Mouse (Mus musculus): ENCODE results near the gene 2010300C02Rik.

Gene 2010300C02Rik

GRCm38 (mm10) chr1:37711596-37712356, 8.1 kb downstream of the 2010300C02Rik start:
- DNase-seq (ENCODE audit: low read depth, low spot score) = no peak

DNA sequence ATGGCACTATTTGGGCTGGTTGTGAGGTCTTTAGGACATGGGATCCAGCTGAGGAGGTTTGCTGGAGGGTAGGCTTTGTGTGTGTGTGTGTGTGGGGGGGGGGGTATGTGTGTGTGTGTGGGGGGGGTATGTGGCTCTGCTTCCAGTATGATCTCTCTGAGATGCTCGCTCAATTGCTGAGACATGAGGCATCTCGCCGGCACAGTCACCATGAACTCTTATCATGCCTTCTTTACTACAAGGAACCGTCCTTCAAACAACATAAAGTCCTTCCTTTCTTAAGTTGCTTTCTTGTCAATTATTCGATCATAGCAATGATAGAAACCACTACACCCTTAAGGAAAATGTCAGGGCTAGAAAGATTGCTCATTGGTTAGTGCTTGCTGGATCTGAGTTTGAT, 8.8 kb downstream of the 2010300C02Rik start:
- DNase-seq (ENCODE audit: low read depth, low spot score) = no peak

GRCm38 (mm10) chr1:37709736-37710135, 10.1 kb downstream of the 2010300C02Rik start:
- no peak for DNase-seq (ENCODE audit: low read depth, low spot score)

- DNase-seq (ENCODE audit: low read depth, low spot score) = peak; percentile 60
Observed at GRCm38 (mm10) chr1:37708270-37708955, 11.5 kb downstream of the 2010300C02Rik start.

- DNase-seq (ENCODE audit: low read depth, low spot score) = peak; percentile 52
Observed at GRCm38 (mm10) chr1:37702326-37702725, 17.6 kb downstream of the 2010300C02Rik start.

GRCm38 (mm10) chr1:37698852-37699439, 20.9 kb downstream of the 2010300C02Rik start:
- DNase-seq (ENCODE audit: low read depth, low spot score) = no peak

- DNase-seq (ENCODE audit: low read depth, low spot score) = no peak
Observed at GRCm38 (mm10) chr1:37698186-37698839, 21.6 kb downstream of the 2010300C02Rik start.

GRCm38 (mm10) chr1:37696918-37697317, 23.0 kb downstream of the 2010300C02Rik start:
- DNase-seq (ENCODE audit: low read depth, low spot score) = no peak

- no peak for DNase-seq (ENCODE audit: low read depth, low spot score)
Observed at GRCm38 (mm10) chr1:37695732-37696131, 24.2 kb downstream of the 2010300C02Rik start.

DNA sequence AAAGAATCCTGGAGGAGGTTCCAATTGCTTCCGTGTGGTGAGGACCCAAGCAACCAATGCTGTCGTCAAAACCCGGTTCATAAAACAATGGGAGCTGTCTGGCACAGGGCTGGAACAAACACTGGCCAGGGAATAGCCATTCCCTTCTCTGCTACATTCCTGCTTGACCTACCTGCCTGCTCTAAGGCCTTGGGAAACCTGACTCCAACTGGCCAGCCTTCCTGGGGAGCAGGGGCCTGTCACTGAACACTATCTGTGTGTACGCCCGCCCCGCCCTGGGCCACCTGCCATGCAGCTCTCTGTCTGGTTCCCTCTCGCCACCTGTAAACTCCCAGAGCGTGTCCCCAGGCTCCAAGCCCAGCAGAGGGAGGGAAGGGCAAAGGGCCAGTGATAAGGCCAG, 25.5 kb downstream of the 2010300C02Rik start:
- peak; percentile 35 for DNase-seq (ENCODE audit: low read depth, low spot score)

GRCm38 (mm10) chr1:37691179-37691578, 28.7 kb downstream of the 2010300C02Rik start:
- peak; percentile 88 for DNase-seq (ENCODE audit: low read depth, low spot score)

GRCm38 (mm10) chr1:37690665-37691064, 29.2 kb downstream of the 2010300C02Rik start:
- peak; percentile 40 for DNase-seq (ENCODE audit: low read depth, low spot score)

- no peak for DNase-seq (ENCODE audit: low read depth, low spot score)
Observed at GRCm38 (mm10) chr1:37689730-37690129, 30.2 kb downstream of the 2010300C02Rik start.

DNA sequence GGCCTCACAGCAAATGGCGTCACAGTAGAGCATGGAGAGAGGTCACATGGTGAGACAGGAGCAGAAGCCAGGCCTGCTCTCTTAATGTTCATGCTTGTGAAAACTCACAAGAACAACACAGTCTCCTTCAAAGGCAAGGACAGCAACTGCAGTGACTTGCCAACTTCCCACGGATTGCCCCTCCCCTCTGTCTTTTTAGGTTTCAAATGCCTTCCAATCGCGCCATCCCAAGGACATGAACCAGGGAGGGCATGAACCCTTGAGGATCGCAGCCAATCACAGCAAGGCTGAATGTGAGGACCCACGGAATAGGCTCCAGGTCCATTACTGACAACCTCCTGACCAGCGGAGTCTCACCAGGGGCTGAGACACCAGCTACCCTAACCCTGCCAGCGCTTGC, 31.5 kb downstream of the 2010300C02Rik start:
- peak; percentile 25 for DNase-seq (ENCODE audit: low read depth, low spot score)

DNA sequence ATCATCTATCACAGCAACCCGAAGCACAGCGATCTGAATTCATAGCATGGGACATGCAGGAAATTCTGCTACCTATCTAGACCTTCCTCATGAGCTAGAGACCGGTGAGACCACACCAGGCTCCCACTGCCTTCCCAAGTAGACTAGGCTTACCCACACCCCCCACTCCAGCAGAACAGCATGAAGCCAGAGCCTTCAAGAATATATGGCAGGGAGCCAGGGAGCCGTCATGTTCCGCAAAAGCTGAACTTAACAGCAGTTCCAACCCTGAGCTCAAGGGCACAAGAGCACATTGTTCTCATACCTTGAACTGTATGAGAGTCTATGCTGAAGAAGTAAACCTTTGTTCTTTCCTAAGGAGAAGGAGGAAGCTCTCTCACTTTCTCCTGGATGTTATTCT, 32.4 kb downstream of the 2010300C02Rik start:
- peak; percentile 26 for DNase-seq (ENCODE audit: low read depth, low spot score)

DNA sequence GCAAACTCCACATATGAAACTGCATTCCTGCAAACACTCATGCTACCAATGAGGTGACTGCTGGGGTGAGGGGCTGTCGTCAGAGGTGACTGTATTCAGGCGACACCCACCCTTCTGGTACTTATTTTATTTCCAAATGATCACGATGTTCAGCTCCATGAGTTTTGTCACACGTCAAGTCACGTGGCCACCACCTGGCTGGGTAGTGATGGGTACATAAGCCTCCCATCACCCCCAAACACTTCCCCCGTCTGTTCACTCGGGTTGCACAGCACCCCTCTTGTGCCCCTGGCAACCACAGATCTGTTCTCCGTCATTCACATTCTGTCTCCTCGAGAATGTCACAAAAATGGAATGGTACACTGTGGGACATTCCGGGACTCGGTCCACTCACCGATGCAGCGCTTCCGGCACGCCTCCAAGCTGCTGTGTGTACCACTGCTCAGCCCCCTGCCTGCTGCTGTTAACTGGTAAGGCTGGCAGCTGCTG, 32.9 kb downstream of the 2010300C02Rik start:
- no peak for DNase-seq (ENCODE audit: low read depth, low spot score)

DNA sequence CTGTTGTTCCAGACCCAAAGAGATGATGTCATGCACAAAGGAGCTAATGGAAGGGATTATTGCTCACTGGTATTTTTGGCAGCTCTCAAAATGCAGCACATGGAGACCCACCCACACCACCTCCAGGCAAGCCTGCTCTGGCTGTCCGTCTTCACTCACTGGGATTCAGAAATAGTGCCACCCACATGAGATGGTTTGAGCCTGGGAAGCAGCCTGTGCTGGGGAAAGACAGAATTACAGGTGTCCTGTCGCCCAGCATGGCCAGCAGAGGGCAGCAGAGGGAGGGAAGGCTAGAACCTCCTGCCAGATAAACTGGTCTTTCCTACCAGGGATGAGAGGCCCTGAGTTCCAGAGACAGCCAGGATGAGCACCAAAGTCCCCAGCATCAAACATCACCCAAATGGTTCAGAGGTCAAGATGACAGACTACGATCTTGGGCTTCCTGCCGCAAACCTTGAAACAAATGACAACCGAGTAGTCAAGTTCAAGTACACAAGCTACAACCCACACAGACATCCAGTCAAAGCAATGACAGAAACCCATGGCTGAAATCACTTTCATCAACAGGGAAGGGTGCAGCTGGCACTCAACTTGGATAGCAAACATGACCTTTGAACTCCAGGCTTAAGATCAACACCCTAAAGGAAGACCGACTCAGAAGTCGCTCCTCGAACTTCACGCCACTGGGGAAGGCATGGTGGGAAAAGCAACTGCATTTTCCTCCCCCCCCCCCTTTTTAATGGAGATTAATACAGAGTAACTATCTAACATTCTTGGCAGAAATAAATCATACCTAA, 41.4 kb downstream of the 2010300C02Rik start:
- peak; percentile 80 for DNase-seq (ENCODE audit: low read depth, low spot score)

- DNase-seq (ENCODE audit: low read depth, low spot score) = no peak
Observed at GRCm38 (mm10) chr1:37676967-37677512, 42.8 kb downstream of the 2010300C02Rik start.

- DNase-seq (ENCODE audit: low read depth, low spot score) = peak; percentile 58
Observed at GRCm38 (mm10) chr1:37675444-37675843, 44.4 kb downstream of the 2010300C02Rik start.

DNA sequence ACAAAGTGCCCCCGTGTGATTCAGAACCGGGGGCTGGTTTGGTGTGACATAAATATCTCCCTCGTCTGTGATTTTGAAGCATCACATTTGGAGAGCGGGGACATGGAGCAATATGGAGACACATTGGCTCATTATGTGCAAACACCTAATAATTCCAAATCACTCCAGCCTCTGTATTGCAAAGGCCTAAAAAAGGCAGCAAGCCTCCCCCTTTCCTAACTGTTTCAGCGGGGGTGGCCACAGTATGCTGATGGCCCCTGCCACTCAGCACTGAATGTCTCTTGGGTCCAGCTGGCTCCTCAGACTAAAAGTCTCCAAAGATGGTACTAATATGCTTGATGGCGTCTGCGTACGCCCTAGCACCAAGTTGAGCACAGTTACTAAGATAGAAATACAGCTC, 45.6 kb downstream of the 2010300C02Rik start:
- no peak for DNase-seq (ENCODE audit: low read depth, low spot score)

GRCm38 (mm10) chr1:37671316-37671715, 48.6 kb downstream of the 2010300C02Rik start:
- DNase-seq (ENCODE audit: low read depth, low spot score) = peak; percentile 83
